Mouse (Mus musculus) heart, postnatal 36 days (tissue): ENCODE data around the gene Cpsf4l. TPM values are rescaled to one million over a fixed set of nuclear protein-coding genes. Genes with fewer than 3 reads are reported as not detected.
A peak's percentile ranks its signal among the peaks of the same experiment; 100 is the strongest.

Experiments
- DNase-seq, 2 experiments: peaks; one replicate each; pipeline ENCODE4 v3.0.0; 2021 to 2022
- intact Hi-C: fragments of 180-260 bp; cut with DNase I; formaldehyde crosslinking; loops from one replicate; pipeline ENCODE4 v1.15.1; 2025
- total RNA-seq, 2 experiments: library from RNA; stranded (reverse); gene quantifications; 2 replicates each; pipeline ENCODE4 v1.2.3; 2021

The Cpsf4l gene
- total RNA-seq, 2 experiments from 2014 or later, result not detected

DNA sequence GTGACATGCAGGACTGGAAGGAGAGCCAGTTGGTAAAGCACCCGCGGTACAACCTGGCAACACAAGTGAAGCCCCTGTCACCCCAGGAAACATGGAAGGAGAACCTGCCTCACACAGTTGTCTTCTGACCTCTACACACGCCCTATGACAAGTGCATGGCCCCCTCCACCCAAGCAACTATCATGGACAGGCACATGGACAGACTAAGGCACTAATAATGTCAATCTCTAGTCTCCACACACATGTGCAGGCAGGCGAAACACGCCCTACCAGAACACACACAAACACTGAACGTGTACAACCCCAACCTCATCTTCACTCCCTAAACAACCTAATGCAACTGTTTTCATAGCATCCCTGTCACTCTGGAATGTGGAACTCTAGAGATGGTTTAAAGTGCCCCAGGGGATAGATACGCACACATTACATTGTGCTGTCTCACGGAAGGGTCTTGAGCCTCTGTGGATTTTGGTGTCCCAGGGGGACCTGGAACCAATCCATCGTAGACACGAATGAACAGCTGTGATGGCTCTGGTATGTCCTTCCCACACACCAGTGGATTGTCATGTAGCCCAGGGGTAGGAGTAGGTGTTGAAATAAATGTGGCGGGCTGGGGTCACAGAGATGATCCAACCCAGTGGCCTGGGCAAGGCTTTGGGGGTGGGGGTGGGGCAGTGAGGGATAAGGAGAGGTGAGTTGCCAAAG, 27.2 kb upstream of the Cpsf4l start:
- intact Hi-C loops, result no loop called here
- DNase-seq, result no peak

DNA sequence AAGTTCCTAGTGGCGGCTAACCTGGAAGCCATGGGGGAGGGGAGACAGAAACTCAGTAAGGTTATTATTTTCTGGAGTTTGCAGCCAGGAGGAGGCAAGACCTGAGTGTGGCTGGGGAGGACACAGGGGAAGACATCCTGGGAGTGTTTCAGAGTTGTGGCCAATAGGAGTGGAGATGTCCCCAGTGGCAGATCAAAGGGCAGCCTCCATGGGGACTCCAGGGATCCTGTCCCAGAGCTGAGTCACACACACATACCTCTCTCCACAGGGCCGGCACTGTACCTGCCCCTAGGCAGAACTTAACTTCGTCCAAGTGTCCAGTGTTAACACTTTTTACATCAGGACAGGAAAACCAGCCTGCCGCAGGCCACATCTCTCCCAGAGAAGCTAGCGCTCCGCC, 25.3 kb upstream of the Cpsf4l start:
- intact Hi-C loops, result no loop called here
- DNase-seq, result no peak

DNA sequence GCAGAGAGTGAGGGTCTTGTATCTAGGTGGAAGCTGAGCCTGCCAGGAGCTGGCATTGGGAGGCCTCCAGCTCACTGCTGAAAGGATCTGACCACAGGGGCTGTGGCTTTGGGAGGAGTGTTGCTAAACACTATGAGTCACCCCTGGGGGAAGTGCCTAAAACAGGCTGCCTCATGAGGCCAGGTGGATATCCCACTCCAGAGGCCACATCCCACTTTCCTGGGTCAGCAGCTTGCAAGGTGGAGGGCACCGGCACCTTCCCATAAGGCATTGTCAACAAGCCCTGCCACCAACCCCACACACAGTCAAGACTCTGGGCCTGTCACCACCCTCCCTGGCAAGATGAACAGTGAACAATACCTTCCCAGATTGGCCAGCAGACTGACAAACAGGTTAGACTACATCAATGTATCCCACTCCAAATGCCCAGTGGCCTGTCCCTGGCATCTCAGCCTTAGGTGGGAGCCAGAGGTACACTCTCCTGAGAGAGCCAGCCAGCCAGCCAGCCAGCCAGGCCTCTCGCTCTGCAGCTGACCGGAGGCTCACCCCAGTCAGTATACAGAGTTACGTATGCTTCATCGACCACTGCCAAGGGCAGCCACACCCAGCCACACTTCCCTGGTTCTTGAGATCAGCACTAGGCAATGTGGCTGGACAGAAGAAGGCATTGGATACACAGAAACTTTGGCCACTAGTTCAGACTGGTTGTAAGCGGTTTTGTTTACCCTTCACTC, 24.0 kb upstream of the Cpsf4l start:
- DNase-seq, result no peak
- intact Hi-C loops, result no loop called here

DNA sequence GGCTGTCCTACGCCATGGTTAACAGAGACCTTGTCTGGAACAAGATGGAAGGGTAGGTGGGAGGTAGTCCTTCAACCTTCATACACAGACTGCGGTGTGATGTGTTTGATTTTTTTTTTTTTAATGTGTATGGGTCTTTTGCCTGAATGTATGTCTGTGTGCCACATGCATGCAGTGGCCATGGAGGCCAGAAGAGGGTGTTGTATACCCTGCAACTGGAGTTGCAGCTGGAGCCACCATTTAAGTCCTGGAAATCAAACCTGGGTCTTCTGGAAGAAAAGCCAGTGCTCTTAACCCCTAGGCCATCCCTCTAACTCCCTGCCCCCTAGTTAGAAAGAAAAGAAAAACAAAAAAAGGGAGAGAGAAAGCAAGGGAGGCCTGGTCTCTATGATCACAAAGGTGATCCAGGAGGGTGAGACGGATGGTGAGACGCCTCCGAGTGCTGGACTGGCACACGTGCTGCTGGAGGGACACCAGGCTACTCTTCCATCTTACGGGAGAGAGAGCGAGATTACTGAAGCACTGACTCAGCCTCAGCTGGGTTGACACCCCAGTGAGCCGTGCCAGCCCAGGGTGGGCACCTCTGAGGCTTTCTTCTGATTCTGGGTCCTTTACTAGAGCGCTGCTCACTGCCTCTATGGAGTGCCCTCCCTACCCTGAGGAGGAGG, 22.3 kb upstream of the Cpsf4l start:
- intact Hi-C loops, result no loop called here
- DNase-seq, result no peak

DNA sequence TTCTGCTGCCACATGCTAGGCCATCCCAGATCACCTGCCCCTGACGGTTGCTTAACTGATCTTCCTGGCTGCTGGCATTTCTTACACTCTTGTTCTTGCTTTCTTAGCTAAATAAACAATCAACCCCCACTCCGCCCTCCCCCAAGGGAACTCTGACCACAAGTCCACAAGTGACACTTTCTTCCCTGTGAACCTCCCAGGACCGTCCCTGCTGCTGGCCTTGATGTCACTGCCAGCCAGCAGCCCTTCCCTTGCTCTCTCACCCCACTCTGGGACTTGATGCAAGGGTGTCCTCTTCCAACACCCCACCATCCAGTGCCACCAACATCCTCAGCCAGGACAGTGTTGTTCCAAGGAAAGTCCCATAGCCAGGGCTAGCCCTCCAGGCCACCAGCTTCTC, 21.1 kb upstream of the Cpsf4l start:
- no peak for DNase-seq
- intact Hi-C loops, result no loop called here

DNA sequence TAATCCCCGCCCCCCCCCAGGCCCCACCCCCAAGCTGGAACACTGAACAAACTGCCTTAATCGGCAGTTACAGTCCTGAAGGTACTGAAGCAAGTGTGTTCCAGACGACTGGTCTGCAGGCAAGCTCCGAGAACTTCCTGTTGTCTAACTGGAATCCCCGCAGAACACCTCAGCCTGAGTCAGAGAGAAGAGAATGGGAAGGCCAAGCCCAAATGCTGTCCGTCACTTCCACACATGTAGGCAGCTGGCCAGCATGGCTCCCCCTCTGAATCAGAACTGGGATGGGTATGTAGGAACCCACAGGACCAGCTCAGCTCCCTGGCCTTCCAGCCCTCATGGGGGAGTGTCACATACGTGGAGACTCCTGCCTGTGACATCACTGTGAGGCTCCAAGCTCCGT, 20.1 kb upstream of the Cpsf4l start:
- DNase-seq, result no peak
- intact Hi-C loops, result no loop called here

DNA sequence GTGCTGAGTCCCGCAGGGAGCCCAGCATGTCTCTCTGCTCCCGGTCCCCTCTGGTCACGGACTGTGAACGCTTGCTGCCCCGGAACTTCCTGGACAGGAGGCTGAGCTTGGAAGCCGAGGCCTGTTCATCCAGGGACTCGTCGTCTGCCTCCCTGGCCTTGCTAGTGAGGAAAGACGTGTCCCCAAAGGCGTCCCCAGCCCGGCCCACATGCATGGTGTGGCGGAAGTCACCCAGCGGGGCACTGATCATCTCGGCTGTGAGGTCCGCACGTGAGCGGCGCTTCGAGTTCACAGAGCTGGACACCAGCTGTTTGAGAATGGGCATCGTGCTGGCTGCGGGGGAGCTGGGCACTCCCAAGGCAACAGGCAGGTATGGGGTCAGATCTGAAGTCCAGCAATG, 19.4 kb upstream of the Cpsf4l start:
- no peak for DNase-seq
- intact Hi-C loops, result no loop called here

DNA sequence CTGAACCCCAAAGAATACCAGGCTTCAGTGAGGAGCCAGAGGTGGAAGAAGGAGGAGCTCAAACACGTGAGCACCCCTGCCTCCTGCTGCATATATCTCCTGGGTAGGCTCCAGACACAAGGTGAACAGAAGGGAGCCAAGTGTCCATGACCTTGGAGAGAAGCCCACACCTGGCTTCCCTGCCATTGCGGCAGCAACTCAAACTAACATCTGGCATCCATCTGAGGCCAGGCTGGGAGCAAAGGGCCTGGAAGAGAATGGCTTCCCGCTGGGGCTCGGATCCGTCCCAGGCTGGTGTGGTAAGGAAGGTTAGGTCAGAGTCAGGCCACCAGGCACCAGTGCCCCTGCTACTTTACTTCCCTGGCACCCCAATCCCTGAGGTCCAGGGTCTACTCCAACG, 18.2 kb upstream of the Cpsf4l start:
- intact Hi-C loops, result no loop called here

DNA sequence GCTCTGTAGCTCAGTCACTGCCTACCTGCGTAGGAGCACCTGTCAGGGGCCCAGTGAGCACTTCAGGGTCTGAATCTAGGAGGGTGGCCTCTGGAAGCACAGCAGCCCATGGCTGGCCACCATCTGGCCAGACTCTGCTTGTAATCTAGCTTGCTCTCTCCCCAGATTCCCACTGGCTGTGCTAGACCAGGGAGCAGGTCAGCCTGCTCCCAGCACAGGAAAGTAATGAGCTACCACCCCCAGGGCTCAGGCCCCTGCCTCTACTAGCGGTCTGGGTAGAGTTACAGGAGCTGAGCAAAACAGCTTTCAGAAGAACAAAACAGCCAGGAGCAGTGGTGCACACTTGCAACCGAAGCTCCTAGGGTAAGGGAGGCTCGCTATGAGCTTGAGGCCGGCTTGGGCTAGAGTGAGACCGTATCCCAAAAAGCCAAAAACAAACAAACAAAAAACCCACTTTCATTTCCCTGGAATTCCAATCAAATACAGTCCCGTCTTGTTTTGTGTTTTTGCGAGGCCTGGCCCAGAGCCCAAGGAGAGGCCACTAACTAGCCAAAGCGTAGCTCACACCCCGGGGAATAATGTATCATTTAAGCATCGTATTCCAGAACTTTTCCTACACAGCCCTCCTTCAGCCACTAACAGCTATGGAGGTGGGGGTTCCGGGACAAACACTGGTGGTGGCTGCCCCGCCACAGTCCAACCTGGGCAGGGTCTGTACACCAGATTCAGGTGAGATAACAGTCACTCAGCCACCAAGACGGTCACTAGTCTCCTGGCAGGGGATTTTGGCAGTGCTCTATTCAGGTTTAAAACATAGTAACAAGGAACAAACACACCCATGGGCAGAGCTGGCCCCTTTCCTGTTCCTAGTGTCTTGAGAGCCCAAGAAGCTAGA, 17.4 kb upstream of the Cpsf4l start:
- intact Hi-C loops, result no loop called here
- DNase-seq, result no peak

More for the DNA sequence above, 18.2 kb upstream of the Cpsf4l start:
- no peak for DNase-seq

DNA sequence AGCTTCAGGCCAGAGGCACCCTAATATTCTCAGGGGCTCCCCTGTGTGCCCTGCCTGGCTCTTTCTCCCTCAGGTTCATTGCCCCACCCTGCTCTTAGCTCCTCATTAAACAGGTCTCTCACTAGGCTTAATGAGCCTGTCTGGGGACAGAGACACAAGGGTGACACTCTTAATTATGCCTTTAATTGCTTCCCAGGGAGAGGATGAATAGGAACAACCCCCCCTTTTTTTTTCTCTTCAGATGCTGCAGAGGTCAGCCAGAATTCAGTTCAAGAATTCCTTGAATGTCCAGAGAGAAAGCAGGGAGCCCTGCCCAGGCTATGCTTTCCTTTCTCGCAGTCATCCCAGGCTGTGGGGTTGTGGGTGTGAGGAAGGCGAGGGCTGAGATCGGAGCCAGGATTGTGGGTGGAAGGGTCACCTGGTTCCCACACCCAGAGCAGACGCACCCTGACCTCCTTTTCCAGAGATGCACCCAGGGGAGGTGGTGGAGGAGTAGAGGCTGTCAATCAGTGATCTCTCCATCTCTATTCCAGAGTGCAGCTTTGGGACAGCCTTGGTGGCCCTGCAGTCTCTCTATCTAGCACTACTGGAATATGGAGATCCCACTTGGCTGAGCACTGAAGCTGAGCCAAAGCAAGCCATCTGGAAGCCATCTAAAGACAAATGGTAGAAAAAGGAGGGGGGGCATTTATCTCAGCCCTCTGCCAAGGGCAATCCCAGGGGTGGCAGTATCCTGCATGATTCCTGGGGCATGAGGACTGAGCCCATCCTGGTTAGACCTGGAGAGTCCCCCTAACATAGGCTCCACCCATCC, 15.6 kb upstream of the Cpsf4l start:
- DNase-seq, result peak in 1 of 2 experiments; percentile 34
- intact Hi-C loops, result no loop called here

DNA sequence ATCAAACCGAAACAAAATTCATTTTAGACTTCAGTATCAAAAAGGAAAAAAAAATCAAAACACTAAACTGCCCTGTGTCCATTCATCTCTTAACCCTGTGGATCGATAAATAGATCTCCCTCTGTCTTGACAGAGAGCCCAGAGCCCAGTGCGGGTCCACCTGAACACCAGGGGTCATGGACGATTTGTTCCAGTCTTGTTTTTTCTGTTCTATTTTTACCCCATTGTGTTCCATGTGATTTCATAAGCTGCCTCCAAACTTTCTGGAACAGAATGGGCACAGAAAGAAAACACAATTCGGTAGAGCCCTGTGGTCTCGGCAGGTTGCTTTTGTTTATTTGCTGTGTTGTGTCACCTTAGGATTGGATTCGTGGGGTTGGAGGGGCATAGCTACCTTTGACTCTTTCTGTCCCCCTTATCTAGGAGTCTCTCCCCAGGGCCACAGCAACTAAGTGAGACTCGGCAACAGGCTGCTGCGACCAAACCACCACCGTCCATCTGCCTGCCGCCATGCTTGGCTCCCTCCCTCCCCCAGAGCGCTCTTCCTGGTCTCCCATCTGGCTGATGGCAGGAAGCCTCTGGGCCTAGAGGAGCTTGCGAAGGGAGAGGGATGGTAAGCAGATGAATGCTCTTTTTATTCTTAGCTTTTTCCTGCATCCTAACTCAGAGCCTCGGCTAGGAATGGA, 12.7 kb upstream of the Cpsf4l start:
- intact Hi-C loops, result no loop called here

DNA sequence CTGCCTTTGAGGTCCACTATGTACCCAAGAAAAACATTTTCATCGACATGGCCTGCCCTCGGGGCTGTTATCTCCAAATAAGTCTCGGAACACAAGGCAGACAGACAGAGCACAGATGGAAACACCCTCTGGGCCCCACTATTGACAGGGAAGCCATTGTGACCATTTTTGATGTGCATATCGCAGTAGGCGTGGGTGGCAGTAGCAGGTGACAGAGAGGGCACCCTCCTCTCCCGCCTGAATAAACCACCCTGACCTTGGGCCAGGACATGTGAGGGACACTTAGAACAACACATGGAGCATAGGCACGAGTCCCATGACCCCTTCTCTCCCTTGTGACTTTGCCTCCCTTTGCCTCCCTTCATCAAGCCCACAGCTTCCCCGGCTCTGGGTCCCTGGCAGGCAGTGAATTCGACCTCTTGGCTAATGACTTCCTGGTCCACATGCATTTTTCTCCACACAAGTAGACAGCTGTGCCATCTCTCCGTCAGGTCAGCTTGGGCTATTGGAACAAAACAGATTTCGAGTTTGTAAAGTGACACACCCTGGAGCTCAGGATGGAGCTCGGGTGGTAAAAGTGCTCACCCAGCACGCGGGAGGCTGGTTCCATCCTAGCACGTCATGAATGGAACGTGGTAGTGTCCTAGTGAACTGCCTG, 8.1 kb upstream of the Cpsf4l start:
- intact Hi-C loops, result no loop called here

More for the DNA sequence above, 12.7 kb upstream of the Cpsf4l start:
- no peak for DNase-seq

DNA sequence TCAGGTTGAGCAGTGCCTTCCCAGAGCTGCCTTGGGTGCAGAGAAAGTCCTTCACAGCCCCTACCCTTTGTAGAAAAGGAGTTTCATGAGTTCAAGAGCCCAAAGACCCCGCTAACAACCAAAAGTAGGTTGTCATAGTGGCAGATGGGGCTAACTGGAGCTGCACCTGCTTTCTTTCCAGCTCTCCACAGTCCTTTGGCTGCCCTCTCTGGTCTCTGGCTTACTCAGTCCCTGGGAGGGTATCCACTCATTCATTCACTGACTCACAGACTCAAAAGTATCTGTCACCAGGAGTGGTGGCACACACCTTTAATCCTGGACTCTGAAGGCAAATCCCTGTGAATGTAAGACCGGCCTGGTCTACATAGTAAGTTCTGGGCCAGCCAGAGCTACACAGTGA, 6.3 kb upstream of the Cpsf4l start:
- intact Hi-C loops, result no loop called here
- DNase-seq, result no peak

More for the DNA sequence above, 8.1 kb upstream of the Cpsf4l start:
- DNase-seq, result no peak

DNA sequence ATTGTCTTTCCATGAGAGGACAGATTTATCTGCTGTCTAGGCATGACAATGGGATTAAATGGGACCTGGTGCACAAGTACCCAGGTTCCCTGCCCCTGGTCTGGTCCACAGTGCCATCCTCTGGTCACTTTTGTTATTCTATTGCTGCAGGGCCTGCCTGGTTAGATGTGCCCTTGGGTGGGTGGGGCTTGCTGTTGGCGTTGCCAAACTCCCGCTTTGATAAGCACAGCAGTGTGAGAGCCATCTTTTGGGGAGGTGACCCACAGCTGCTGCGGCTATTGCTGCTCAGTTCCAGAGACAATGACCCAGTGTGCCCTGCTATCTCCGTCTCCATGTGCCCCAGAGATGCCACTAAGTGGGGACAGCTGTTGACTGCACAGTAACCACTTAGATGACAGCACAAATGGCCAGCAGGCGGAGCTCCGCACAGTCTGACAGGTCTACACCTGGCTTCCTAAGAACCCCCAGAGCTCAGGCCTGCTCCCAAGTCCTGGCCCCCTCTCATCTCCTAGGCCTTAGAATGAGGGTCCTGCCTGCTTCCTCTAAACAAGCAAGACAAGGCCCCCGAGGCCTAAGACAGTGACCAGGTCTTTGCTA, 5.4 kb upstream of the Cpsf4l start:
- no peak for DNase-seq
- intact Hi-C loops, result no loop called here

DNA sequence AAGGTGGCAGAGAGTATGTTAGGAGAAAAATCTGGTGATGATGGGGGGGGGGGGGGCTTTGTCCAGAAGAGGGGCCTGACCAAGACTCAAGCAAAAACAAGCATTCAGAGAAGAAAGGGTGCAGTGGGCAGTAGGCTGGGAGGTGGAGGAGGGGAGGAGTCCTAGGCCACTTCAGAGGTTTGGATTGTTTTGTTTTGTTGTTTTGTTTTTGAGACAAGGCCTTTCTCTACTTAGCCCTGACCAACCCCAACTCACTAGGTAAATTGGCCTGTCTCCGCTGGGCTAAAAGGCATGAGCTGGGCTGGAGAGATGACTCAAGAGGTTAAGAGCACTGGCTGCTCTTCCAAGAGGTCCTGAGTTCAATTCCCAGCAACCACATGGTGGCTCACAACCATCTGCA, 1.2 kb upstream of the Cpsf4l start:
- intact Hi-C loops, result loop anchor here (2.0 kb wide), 1 partner anchor 40 kb away; the partner anchor contains the start of gene Cdc42ep4
- DNase-seq, result no peak

DNA sequence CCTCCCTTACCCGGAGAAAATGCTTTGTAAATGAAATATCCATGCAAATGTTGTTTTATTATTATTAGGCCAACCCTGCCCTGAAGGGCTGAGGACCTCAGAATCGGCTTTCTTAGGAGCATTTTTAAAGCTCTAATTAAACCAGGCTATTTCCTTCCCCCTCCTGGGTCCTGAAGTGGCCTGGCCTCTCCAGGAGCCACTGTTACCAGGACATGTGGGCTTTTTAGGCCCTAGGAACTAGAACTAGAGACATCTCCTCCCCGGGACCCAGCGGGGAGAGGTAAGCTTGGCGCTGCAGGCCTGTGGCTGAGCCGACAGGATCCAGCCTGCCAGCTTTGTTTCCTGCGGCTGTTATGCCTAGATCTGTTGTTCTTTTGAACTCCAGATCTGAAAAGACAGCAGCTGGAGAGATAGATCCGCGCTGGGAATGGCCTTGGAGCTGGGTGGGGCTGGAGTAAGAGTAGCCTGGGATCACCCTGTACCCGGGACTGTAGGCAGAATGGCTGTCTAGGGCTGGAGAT, 500 bp upstream of the Cpsf4l start:
- intact Hi-C loops, result loop anchor here (2.0 kb wide), 1 partner anchor 40 kb away; the partner anchor contains the start of gene Cdc42ep4
- no peak for DNase-seq

DNA sequence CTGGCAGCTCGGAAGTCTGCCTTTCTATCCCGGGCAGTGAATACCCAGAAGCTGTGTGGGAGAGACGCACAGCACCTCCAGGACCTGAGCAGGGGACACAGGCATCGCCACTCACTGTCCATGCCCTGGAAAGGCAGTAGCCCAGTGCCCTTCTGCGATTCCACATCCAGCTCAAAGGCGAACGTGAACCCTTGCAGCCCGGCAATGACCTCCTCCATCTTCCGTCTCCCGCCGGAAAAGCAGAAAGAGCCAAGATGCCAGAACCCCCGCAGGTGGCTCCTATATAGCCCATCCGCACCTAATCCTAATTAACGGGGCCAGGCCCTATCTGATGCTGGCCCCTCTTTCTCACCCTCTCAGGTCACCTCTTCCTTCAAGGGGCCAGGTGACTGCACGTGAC, 545 bp downstream of the Cpsf4l start:
- intact Hi-C loops, result loop anchor here (10.0 kb wide), 1 partner anchor 926 kb away; no protein-coding TSS in a partner anchor
- no peak for DNase-seq
